Mouse (Mus musculus) urinary bladder, postnatal 14 days (tissue): ENCODE measurements around the gene Pln.

Experiments used
- DNase-seq: peaks from one replicate; pipeline ENCODE4 v3.0.0; 2021; ENCODE audit warnings: low spot score

Pln gene

GRCm38 (mm10) chr10:53364311-53364710 lies 26.8 kb downstream of the Pln start:
- no peak for DNase-seq

- DNase-seq: no peak
Measured at GRCm38 (mm10) chr10:53367265-53367664, 29.8 kb downstream of the Pln start.

GRCm38 (mm10) chr10:53373885-53374578 lies 36.6 kb downstream of the Pln start:
- no peak for DNase-seq

GRCm38 (mm10) chr10:53377096-53377495 lies 39.6 kb downstream of the Pln start:
- no peak for DNase-seq

- no peak for DNase-seq
Measured at GRCm38 (mm10) chr10:53378296-53378695, 40.8 kb downstream of the Pln start.

DNA sequence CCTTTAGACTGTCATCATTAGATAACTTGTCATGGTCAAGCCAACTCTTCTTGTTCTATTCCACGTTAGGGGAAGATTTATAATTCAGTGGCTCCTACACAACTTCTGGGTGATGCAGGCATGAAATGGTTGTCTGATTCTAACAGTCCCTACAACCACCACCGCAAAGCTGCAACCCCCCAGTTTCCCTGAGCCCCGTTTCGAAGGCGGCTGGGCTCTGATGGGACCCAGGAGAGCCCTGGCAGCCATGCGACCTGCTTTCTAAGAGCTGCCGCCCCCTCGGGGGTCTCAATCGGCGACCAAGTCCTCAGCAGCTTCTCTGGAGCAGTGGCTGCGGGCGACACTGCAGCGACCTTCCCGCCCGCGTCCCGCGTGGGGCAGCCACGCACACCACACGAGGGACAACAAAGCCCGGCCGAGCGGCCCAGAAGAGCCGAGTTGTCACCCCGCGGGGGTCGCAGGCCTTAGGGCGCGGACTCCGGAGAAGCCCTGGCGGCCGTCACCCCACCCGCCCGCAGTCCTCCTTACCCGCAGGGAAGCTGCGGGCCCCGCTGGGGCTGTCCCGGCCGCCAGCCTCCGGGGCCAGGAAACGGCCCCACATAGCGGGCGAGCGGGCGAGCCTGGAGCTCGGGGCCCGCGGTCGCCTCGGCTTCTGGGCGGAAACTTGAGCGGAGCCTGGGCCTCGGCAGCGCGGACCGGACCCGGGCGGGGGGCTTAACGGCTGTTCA lies 41.7 kb downstream of the Pln start:
- DNase-seq: peak; percentile 19

- DNase-seq: peak; percentile 86
Measured at GRCm38 (mm10) chr10:53379709-53380106, 42.2 kb downstream of the Pln start, which contains the start of gene Cep85l. Gene Cep85l (minus strand): TSS chr10:53379947.

GRCm38 (mm10) chr10:53382696-53383365 lies 45.4 kb downstream of the Pln start:
- DNase-seq: no peak

GRCm38 (mm10) chr10:53384896-53385295 lies 47.4 kb downstream of the Pln start:
- DNase-seq: no peak

GRCm38 (mm10) chr10:53385438-53385837 lies 48.0 kb downstream of the Pln start:
- no peak for DNase-seq

GRCm38 (mm10) chr10:53388227-53388920 lies 50.9 kb downstream of the Pln start:
- no peak for DNase-seq

- DNase-seq: no peak
Measured at GRCm38 (mm10) chr10:53394923-53395629, 57.6 kb downstream of the Pln start.
